Mouse (Mus musculus): ENCODE results near the gene Tmem9. TPM values are rescaled to one million over a fixed set of nuclear protein-coding genes. Genes with fewer than 3 reads are reported as not detected.
A peak's percentile ranks its signal among the peaks of the same experiment; 100 is the strongest.

The Tmem9 gene
- polyA plus RNA-seq, 1 experiment = 20.4 TPM

DNA sequence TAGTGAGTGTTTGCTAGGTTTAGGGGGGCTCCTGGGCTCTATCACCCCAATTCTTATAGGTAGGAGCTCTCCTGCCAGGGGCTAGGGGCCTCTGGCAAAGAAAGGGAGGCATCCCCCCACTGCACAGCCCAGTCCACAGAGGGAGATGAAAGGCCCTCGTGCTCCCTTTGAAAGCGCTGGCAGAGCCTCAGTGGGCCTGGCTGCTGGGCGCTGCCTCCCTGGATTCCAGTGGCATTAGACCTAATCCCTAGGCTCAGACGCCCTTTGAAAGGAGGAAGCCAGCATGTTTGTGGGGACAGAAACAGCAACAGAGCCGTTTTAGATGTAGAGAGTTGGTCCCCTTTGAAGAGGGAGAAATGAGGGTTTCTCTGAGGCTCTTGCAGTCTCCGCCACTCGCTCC lies 22.3 kb downstream of the Tmem9 start:
- no peak overlapping the region for H3K4me3 ChIP-seq (ENCODE audit: low read depth, low read length)
- H3K27me3 ChIP-seq (ENCODE audit: control insufficient read depth, insufficient read depth, low read length) = no peaks in the 10 kb centered on the region
- H3K4me1 ChIP-seq (ENCODE audit: control insufficient read depth, insufficient read depth, insufficient read length, low read length) = no peaks in the 10 kb centered on the region
- 90% methylated on average over 7 of the region's 7 CpGs for WGBS
- H3K36me3 ChIP-seq (ENCODE audit: control insufficient read depth, insufficient read depth, low read length) = no peaks in the 10 kb centered on the region
- no peak overlapping the region for H3K27ac ChIP-seq (ENCODE audit: insufficient read depth, low read depth, low read length)
- no peak for TF ChIP-seq POLR2A (IDR thresholded peaks at IDR 0.05; ENCODE audit: low read depth, low read length)
- TF ChIP-seq CTCF (IDR thresholded peaks at IDR 0.05; ENCODE audit: extremely low read depth, insufficient read length, insufficient replicate concordance, low read depth, low read length) = no peak

DNA sequence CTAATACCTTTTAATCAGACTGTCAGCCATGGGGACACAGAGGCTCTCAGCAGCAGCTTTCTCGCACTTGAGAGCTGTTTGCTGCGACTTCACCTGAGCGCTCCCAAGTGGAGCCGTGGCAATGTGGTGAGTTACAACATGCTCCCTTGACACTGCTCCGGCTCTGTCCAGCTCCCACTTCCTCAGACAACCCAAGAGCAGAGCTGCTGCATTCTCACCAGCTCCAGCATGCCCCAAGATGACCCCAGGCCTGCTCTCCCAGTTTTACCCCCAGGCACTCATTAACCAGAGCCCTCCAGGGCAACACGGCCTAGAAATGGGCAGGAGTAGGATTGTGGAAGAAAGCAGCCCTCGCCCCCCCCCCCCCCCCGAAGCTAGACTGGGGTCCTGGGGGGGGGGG lies 23.7 kb downstream of the Tmem9 start:
- no peaks in the 10 kb centered on the region for H3K27me3 ChIP-seq (ENCODE audit: control insufficient read depth, insufficient read depth, low read length)
- TF ChIP-seq POLR2A (IDR thresholded peaks at IDR 0.05; ENCODE audit: low read depth, low read length) (no peak), CTCF (IDR thresholded peaks at IDR 0.05; ENCODE audit: extremely low read depth, insufficient read length, insufficient replicate concordance, low read depth, low read length) (no peak)
- no peaks in the 10 kb centered on the region for H3K36me3 ChIP-seq (ENCODE audit: control insufficient read depth, insufficient read depth, low read length)
- no peak overlapping the region for H3K4me3 ChIP-seq (ENCODE audit: low read depth, low read length)
- no peak overlapping the region for H3K27ac ChIP-seq (ENCODE audit: insufficient read depth, low read depth, low read length)
- no peaks in the 10 kb centered on the region for H3K4me1 ChIP-seq (ENCODE audit: control insufficient read depth, insufficient read depth, insufficient read length, low read length)
- whole genome bisulfite sequencing = 90% methylated on average over 6 of the region's 8 CpGs

DNA sequence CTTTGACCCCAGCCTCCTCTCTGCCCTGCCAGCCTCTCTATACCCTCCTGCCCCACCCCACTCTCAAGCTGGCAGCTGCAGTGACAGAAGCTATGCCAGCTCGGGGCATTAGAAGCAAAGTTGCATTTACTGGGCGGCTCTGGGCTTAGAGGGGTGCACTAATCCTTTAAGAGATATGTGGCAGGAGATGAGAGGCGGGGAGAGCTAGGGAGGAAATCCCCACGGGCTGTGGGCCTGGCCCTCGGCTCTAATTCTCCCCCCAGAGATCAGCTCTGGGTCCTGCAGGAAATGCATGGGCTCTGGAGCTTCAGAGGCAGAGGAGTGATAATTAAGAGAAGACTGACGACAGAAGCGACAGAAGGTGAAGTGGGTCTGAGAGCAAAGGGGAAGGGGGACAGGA lies 25.0 kb downstream of the Tmem9 start:
- no peaks in the 10 kb centered on the region for H3K36me3 ChIP-seq (ENCODE audit: control insufficient read depth, insufficient read depth, low read length)

DNA sequence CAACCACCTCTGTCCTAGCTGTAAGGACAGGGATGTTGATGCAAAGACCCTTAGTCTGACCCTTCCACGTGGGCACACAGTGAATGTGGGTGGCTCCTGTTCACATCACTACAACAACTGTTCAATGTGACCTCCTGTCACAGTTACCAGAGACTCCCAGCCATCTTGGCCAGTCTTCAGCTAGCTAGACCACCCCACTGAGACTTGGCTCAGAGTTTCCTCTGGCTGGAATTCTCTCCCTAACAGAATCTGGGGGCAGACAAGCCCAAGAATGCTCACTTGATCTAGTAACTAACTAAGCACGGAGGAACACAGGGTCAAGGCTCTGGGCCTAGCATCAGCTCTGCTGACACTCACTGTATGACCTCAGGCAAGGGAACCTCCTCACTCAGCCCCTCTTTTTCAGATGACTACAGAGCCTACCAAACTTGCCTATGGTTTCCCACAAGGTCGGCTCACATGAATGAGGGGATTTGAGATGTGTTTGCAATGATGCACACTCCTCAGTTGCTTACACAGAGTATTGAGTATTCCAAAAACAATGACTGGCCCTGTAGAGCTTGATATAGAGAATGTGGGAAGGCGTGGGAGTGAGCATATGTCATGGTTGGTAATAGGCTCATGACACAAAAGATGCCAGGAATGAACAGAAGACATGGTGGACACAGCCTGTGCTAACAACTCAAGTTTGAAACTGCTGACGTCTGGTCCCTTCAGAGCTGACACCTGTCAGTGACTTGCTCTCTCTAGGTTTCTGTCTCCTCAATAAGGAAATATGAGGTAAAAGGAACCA lies 31.0 kb downstream of the Tmem9 start:
- H3K4me1 ChIP-seq (ENCODE audit: control insufficient read depth, insufficient read depth, insufficient read length, low read length) = no peaks in the 10 kb centered on the region
- no peak overlapping the region for H3K27ac ChIP-seq (ENCODE audit: insufficient read depth, low read depth, low read length)
- TF ChIP-seq POLR2A (IDR thresholded peaks at IDR 0.05; ENCODE audit: low read depth, low read length) = no peak
- TF ChIP-seq CTCF (IDR thresholded peaks at IDR 0.05; ENCODE audit: extremely low read depth, insufficient read length, insufficient replicate concordance, low read depth, low read length) = no peak
- 69% methylated on average over 5 of the region's 5 CpGs for WGBS
- H3K27me3 ChIP-seq (ENCODE audit: control insufficient read depth, insufficient read depth, low read length) = peaks cover 12% of the 10 kb centered on the region; the same call in 1 of the 2 replicates
- no peaks in the 10 kb centered on the region for H3K36me3 ChIP-seq (ENCODE audit: control insufficient read depth, insufficient read depth, low read length)
- H3K4me3 ChIP-seq (ENCODE audit: low read depth, low read length) = no peak overlapping the region

More for the DNA sequence above, 25.0 kb downstream of the Tmem9 start:
- Histone ChIP-seq H3K27me3 (ENCODE audit: control insufficient read depth, insufficient read depth, low read length) (no peaks in the 10 kb centered on the region), H3K27ac (ENCODE audit: insufficient read depth, low read depth, low read length) (no peak overlapping the region), H3K4me3 (ENCODE audit: low read depth, low read length) (no peak overlapping the region), H3K4me1 (ENCODE audit: control insufficient read depth, insufficient read depth, insufficient read length, low read length) (no peaks in the 10 kb centered on the region)
- no peak for TF ChIP-seq CTCF (IDR thresholded peaks at IDR 0.05; ENCODE audit: extremely low read depth, insufficient read length, insufficient replicate concordance, low read depth, low read length)
- no peak for TF ChIP-seq POLR2A (IDR thresholded peaks at IDR 0.05; ENCODE audit: low read depth, low read length)
- 33% methylated on average over 7 of the region's 7 CpGs for WGBS

DNA sequence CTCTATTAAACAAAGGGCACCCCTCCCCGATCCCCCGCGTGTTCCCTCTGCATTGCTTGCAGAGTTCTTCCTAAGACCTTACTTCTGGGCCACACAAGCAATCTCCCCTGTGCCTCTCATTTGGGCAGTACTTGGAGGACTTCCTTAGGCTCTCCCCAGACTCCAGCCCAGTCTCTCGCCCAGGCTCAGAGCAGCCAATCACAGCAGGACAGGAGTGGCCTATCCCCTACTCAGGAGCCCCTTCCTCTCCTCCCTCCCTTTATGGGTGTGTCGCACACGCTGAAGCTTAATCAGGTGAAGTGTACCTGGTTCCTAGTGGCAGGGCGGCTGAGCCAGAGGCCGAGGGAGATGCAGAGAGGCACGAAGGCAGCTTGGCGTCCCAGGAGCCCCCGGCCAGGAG lies 32.5 kb downstream of the Tmem9 start:
- H3K27ac ChIP-seq (ENCODE audit: insufficient read depth, low read depth, low read length) = no peak overlapping the region
- no peak overlapping the region for H3K4me3 ChIP-seq (ENCODE audit: low read depth, low read length)
- TF ChIP-seq POLR2A (IDR thresholded peaks at IDR 0.05; ENCODE audit: low read depth, low read length) = no peak
- no peak for TF ChIP-seq CTCF (IDR thresholded peaks at IDR 0.05; ENCODE audit: extremely low read depth, insufficient read length, insufficient replicate concordance, low read depth, low read length)
- H3K4me1 ChIP-seq (ENCODE audit: control insufficient read depth, insufficient read depth, insufficient read length, low read length) = no peaks in the 10 kb centered on the region
- WGBS = 14% methylated on average over 11 of the region's 11 CpGs
- H3K27me3 ChIP-seq (ENCODE audit: control insufficient read depth, insufficient read depth, low read length) = peaks cover 12% of the 10 kb centered on the region; the same call in 1 of the 2 replicates
- no peaks in the 10 kb centered on the region for H3K36me3 ChIP-seq (ENCODE audit: control insufficient read depth, insufficient read depth, low read length)

DNA sequence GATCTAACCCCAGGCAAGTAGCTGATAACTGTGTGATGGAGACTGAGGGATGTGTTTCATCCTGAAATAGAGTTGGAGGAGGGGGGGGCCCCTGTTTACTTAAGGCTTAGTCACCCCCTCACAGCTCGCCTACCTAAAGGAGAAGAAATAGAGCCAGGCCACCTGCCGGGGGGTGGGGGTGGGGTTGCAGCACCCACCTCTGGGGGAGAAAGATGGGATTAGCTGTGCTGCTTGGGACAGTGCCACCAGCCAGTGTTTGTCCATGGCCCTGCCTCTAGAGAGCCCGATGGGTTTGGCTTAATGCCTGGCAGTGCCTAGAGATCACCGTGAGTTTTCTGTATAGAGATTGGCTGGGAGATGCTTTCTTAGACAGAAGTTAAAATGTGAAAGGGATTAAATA lies 32.9 kb downstream of the Tmem9 start:
- 15% methylated on average over 4 of the region's 4 CpGs for WGBS
- H3K27me3 ChIP-seq (ENCODE audit: control insufficient read depth, insufficient read depth, low read length) = peaks cover 12% of the 10 kb centered on the region; the same call in 1 of the 2 replicates
- TF ChIP-seq POLR2A (IDR thresholded peaks at IDR 0.05; ENCODE audit: low read depth, low read length) (no peak), CTCF (IDR thresholded peaks at IDR 0.05; ENCODE audit: extremely low read depth, insufficient read length, insufficient replicate concordance, low read depth, low read length) (no peak)
- no peaks in the 10 kb centered on the region for H3K4me1 ChIP-seq (ENCODE audit: control insufficient read depth, insufficient read depth, insufficient read length, low read length)
- no peak overlapping the region for H3K4me3 ChIP-seq (ENCODE audit: low read depth, low read length)
- H3K36me3 ChIP-seq (ENCODE audit: control insufficient read depth, insufficient read depth, low read length) = no peaks in the 10 kb centered on the region
- no peak overlapping the region for H3K27ac ChIP-seq (ENCODE audit: insufficient read depth, low read depth, low read length)

DNA sequence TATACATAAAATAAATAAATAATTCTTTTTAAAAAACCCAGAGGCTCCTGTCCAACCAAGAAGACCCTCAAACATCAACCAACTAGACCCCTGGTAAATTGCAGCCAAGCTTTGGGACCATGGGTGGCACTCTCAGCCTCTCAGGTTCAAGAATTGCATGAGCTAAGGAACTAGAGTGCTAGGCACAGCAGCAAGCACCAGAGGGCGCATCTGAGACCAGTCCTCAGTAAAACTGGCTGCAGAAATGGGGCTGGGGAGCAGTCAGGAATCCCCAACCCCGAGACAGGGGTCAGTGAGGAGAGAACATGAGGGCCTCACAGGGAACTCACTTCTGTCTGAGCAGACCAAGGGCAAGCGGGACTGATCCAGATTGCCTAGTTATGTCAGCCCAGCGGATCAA lies 37.8 kb downstream of the Tmem9 start:
- Histone ChIP-seq H3K4me1 (ENCODE audit: control insufficient read depth, insufficient read depth, insufficient read length, low read length) (no peaks in the 10 kb centered on the region; the same call in 1 of the 2 replicates), H3K27ac (ENCODE audit: insufficient read depth, low read depth, low read length) (no peak overlapping the region), H3K4me3 (ENCODE audit: low read depth, low read length) (no peak overlapping the region), H3K27me3 (ENCODE audit: control insufficient read depth, insufficient read depth, low read length) (peaks cover 19% of the 10 kb centered on the region), H3K36me3 (ENCODE audit: control insufficient read depth, insufficient read depth, low read length) (no peaks in the 10 kb centered on the region)
- 18% methylated on average over 4 of the region's 4 CpGs for WGBS
- TF ChIP-seq CTCF (IDR thresholded peaks at IDR 0.05; ENCODE audit: extremely low read depth, insufficient read length, insufficient replicate concordance, low read depth, low read length) (peak; percentile 86; the same call in 1 of the 2 replicates), POLR2A (IDR thresholded peaks at IDR 0.05; ENCODE audit: low read depth, low read length) (no peak)
